Mouse (Mus musculus) heart, adult 8-10 months (tissue): ENCODE results near the gene Nr2c2ap. TPM values are rescaled to one million over a fixed set of nuclear protein-coding genes. Genes with fewer than 3 reads are reported as not detected.

Source experiments
- DNase-seq: peaks from one replicate; pipeline ENCODE4 v3.0.0; 2022; ENCODE audit warnings: low spot score
- total RNA-seq, 4 experiments: library from RNA; stranded (reverse); gene quantifications; 2 replicates each; pipeline ENCODE4 v1.2.4; 2022

The Nr2c2ap gene
- 1 to 10 TPM; 7.5 to 8.9 (median 8.4) TPM for total RNA-seq

GRCm38 (mm10) chr8:70131166-70131883, at the start of gene Nr2c2ap:
Gene Nr2c2ap (plus strand): TSS chr8:70131333.
- peak; percentile 81 for DNase-seq

DNA sequence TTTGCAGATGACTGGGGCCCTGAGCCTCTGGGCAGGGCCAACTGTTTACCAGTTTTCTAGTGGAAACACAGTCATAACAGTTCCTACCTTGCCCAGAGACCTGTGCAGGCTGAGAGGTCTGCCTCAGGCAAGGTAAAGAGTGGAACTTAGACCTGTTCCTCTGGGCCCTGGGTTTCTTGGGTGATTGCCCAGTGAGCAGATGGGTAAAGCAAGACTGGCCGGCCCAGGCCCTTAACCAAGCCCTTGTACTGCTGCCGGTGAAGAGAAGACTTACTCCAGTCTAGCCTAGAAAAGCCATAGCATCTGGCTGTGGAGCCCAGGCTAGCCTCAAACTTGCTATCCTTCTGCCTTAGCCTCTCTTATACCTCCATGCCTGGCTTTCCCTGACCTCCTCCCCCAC, 49.2 kb upstream of the Nr2c2ap start:
- DNase-seq = no peak

GRCm38 (mm10) chr8:70083285-70083684, 47.8 kb upstream of the Nr2c2ap start, which contains the start of gene Hapln4:
Gene Hapln4 (plus strand): TSS chr8:70083457.
- DNase-seq = peak; percentile 10

- DNase-seq = no peak
These were observed 46.7 kb upstream of the Nr2c2ap start for GRCm38 (mm10) chr8:70084191-70085065.

DNA sequence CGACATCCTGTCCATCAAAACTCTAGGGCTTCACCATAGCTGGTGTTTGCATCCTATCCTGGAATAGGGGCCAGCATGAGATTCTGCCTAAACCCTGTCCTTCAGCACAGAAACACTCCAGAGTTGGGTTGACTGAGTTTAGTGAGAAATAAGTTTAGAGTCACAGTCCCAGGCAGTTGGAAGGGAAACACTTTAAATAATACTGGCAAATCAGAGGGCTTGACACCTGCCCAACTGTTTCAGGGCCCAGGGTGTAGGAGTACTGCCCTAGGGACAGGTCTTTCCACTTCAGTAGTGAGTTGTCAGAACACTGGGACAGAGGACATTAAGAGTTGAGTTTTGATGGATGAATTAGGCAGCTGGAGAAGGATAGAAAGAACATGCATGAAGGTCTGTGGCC, 45.0 kb upstream of the Nr2c2ap start:
- DNase-seq = no peak

- no peak for DNase-seq
These were observed 43.9 kb upstream of the Nr2c2ap start for GRCm38 (mm10) chr8:70087237-70087636.

DNA sequence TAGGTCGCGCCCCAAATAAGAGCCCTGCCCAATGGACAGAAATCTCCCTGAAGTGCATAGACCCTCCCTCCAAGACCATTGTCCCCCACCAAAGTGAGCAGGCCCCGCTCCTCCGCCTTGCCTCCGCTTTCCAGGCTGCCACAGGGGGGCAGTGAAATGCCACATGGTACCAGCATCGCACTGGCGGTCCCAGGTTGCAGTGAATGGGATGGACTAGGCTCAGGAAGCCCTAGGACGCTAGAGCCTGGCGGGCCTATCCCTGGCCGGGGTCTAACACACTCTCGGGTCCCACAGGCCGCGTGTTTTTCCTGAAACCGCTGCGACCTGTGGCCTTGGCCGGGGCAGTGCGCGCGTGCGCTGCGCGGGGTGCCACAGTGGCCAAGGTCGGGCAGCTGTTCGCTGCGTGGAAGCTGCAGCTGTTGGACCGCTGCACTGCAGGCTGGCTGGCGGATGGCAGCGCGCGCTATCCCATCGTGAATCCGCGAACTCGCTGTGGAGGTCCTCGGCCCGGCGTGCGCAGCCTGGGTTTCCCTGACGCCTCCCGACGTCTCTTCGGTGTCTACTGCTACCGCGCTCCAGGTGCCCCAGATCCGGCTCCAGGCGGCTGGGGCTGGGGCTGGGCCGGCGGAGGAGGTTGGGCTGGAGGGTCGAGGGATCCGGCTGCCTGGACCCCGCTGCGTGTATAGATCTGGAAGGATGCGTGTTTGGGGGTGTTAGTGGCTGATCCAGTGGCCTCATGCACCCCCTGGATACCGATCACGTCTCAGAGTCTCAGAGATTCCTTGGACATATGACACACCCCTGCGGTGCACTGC, 43.1 kb upstream of the Nr2c2ap start:
- DNase-seq = no peak

DNA sequence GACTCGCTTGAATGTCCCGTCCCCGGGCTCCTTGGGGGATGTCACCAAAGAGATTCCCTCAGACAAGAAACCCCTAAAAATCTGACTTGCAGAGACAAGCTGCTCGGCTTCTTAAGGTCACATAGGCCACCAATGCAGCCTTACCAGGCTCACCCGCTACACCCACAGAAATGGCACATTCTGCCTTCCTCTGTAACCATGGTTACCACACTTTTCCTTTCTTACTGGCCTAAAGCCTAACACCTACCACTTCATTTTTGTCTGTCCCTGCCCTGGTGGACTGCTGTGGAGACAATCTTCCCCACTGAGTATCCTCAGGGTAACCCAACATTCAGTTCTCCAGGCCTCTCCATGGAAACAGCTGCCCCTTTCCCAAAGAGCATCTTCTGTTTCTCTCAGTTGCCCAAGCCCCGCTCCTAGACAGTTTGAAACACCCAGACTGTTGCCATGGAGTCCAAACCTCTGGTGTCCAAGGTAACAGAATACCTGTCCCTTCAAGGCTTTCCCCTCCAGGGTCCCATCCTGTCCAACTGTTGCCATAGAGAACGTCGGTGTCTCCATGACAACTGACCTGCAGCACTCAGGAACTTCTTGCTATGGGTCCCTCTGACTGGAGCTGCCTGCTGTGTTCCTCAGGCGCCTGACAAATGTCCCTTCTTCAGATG, 41.7 kb upstream of the Nr2c2ap start:
- DNase-seq = no peak

DNA sequence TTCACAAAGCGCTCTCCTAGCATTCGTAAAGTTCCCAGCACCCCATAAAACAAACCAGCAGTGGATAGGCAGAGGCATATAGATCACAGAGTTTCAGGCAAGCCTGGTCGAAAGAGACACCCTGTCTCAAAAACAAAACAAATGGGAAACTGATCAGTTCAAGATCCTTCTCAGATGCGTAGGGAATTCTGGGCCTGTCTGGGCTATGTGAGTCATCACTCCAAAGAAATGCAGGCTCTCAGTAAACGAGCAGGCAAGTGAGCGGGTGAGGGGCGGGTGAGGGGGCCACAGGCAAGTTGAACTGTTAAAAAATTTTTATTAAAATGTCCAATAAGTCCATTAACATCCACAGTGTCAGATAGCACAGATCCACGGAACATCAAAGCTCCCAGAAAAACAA, 38.3 kb upstream of the Nr2c2ap start:
- DNase-seq = no peak

GRCm38 (mm10) chr8:70099276-70099675, 31.9 kb upstream of the Nr2c2ap start:
- no peak for DNase-seq

DNA sequence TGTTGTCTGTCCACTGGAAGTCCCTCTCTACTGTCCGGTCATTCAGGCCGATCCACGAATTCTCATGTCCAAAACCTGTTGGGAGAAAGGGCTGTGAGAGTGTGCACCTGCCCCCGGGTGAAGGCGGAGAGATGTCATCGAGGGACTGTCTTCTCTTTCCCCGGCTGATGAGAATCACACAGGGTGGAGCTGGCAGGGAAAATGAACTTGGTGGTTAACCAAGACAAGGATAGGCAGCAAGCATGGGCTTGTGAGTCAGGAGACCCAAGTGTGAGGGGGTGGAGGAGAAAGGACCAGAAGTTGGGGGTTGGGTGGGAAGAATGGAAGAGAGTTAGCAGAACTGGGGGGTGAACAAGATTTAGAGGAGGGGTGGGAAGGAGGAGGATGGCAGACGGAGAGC, 30.9 kb upstream of the Nr2c2ap start:
- no peak for DNase-seq

- no peak for DNase-seq
These were observed 26.6 kb upstream of the Nr2c2ap start for GRCm38 (mm10) chr8:70104506-70104905.

- DNase-seq = no peak
These were observed 26.2 kb upstream of the Nr2c2ap start for GRCm38 (mm10) chr8:70104922-70105321.

GRCm38 (mm10) chr8:70110451-70110850, 20.7 kb upstream of the Nr2c2ap start:
- DNase-seq = no peak

- DNase-seq = no peak
These were observed 19.8 kb upstream of the Nr2c2ap start for GRCm38 (mm10) chr8:70111192-70111795.

- no peak for DNase-seq
These were observed 18.6 kb upstream of the Nr2c2ap start for GRCm38 (mm10) chr8:70112401-70113016.

DNA sequence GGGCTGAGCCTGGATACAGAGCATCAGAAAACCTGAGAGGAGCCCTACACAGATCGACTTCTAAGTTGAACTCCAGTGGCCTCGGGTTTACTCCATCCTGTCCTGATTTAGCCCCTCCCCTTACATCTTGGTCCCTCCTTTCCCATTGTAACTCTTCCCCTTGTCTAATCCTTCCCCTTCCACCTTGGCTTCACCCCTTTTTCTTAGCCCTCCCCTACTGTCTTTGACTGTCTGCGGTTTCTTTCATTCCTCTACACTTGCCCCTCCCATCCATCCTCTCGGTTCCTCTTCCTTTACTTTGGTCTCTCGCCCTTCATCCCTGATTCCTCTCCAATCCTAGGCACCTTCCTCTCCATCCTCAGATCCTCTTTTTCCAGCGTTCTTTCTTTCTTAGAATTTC, 16.6 kb upstream of the Nr2c2ap start:
- no peak for DNase-seq

DNA sequence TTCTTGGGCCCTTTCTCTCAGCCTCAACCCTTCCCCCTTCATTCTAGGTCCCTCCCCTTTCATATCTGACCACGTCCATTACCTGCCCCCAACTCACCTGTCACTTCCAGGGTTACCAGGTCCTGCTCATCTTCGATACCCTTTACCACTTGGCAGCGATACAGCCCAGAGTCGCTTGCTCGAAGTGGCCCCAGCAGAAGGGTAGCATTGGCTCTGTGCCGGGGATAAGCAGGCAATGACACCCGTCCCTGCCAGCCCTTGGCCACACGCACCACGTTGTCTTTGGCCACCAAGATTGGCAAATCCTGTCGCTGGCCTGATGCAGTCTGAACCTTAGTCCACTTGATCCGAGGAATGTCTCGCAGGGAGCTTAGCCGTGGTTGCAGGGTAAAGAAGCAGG, 16.2 kb upstream of the Nr2c2ap start:
- DNase-seq = no peak

DNA sequence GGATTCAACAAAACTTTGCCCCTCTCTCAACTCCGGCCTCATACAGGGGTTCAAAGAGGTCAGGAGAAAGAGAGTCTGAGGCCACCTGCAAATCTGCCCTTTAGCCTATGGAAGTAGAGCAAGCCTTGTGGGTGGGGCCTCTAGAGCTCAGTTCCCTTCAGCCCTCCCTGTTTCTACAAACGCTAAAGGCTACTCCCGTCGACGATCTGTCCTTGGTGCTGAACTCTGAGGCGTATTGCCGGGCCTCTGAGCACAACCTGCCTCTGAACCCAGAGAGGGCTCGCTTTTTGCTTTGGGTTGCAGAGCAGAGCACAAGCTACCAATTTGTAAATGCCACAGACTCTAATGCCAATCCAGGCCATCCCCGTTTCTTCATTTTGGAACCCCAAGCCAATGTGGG, 13.5 kb upstream of the Nr2c2ap start:
- DNase-seq = no peak
